In genomic region chr17:69396147-69397033, GRCm38 (mm10) we compare ENCODE assay signal across 9 mouse cellular contexts. TPM values are rescaled to one million over a fixed set of nuclear protein-coding genes. Genes with fewer than 3 reads are reported as not detected.
DNase-seq lines count a peak whose midpoint lies in the region; TF ChIP-seq lines count a peak whose summit lies in the region.
"Had no signal": no experiment of that assay in that cellular context is flagged by ENCODE, and none has a peak within 500 bp of the region (broad histone marks: within the 10 kb centered on the region; RNA-seq: fewer than 3 reads in every experiment).

No protein-coding gene starts in this region.

- peak; percentile 34 to 63 (median 58) for TF ChIP-seq CTCF in MEL (IDR thresholded peaks at IDR 0.05 in 2 of 3, conservative IDR thresholded peaks at IDR 0.05 in 1 of 3; ENCODE audit: control insufficient read depth in 1 of 3, insufficient read depth in 1 of 3, low read depth in 2 of 3, low read length in 3 of 3, poor library complexity in 1 of 3, severe bottlenecking in 1 of 3)

- DNase-seq in adrenal gland, postnatal 10 days, result peak; percentile 43
- DNase-seq in adrenal gland, postnatal 4 days (ENCODE audit: low spot score in 2 of 2), result no peak
- DNase-seq in MEL (ENCODE audit: low read depth, low spot score), result peak; percentile 75
- peak; percentile 14 for DNase-seq in gastrocnemius, postnatal 25 days
- DNase-seq in kidney, adult 9 months, result peak; percentile 36
- DNase-seq in lung, postnatal 4 days, result peak; percentile 53 to 63
- peak; percentile 59 for DNase-seq in thymus, postnatal 4 days
- DNase-seq in left cerebral cortex, postnatal 14 days (ENCODE audit: low spot score in 2 of 2), result no peak

- TF ChIP-seq EP300 in MEL (IDR thresholded peaks at IDR 0.05; ENCODE audit: low read depth in 1 of 2, low read length in 2 of 2), result peak; percentile 19 to 49; a peak in 1 of 4 replicates

- H3K36me3 ChIP-seq in MEL (ENCODE audit: control insufficient read depth in 1 of 2, insufficient read depth in 2 of 2, low read length in 2 of 2), result peaks cover 0 to 8% of the 10 kb centered on the region in 2 experiments; a peak in 1 of 4 replicates

- H3K27ac ChIP-seq in MEL (ENCODE audit: control insufficient read depth, low read depth, low read length), result peak overlapping the region; percentile 71
- H3K27ac ChIP-seq: hindbrain, embryonic 15.5 days had no signal

- peak overlapping the region; percentile 75 for H3K9ac ChIP-seq in MEL (ENCODE audit: control insufficient read depth, low read depth, low read length, poor library complexity, severe bottlenecking)
- H3K9ac ChIP-seq: hindbrain, embryonic 15.5 days had no signal

- no peaks in the 10 kb centered on the region for H3K27me3 ChIP-seq in MEL (ENCODE audit: control insufficient read depth in 1 of 2, insufficient read depth in 2 of 2, low read length in 2 of 2)
- H3K27me3 ChIP-seq: hindbrain, embryonic 15.5 days had no signal

- peaks cover 6% of the 10 kb centered on the region in 2 experiments; a peak in 3 of 4 replicates for H3K4me1 ChIP-seq in MEL (ENCODE audit: control insufficient read depth in 1 of 2, insufficient read depth in 2 of 2, low read length in 2 of 2)
- H3K4me1 ChIP-seq: hindbrain, embryonic 15.5 days had no signal

- H3K4me3 ChIP-seq in MEL (ENCODE audit: control insufficient read depth in 1 of 2, insufficient read depth in 1 of 2, low read depth in 2 of 2, low read length in 2 of 2), result peak overlapping the region; percentile 91 to 93
- H3K4me3 ChIP-seq: hindbrain, embryonic 15.5 days had no signal

- intact Hi-C loops in left cerebral cortex, postnatal 14 days (cut with DNase I), result no loop called here

- no peak for TF ChIP-seq RAD21 in MEL (IDR thresholded peaks at IDR 0.05; ENCODE audit: low read depth, low read length)

- TF ChIP-seq POLR2A in MEL (IDR thresholded peaks at IDR 0.05; ENCODE audit: control insufficient read depth in 1 of 2, insufficient read depth in 1 of 2, low read depth in 1 of 2, low read length in 2 of 2, poor library complexity in 1 of 2), result peak in 1 of 2 experiments; percentile 30; a peak in 1 of 4 replicates

- no peaks in the 10 kb centered on the region; the same call in 1 of the 2 replicates for H3K79me2 ChIP-seq in MEL (ENCODE audit: control insufficient read depth, insufficient read depth, low read length, poor library complexity)

- H3K9me3 ChIP-seq in MEL (replicated peaks; ENCODE audit: insufficient read depth, low read length), result no peaks in the 10 kb centered on the region
- H3K9me3 ChIP-seq: hindbrain, embryonic 15.5 days had no signal

TF ChIP-seq in MEL, 35 proteins besides CTCF, POLR2A, EP300 and RAD21:
- peak; percentile 76 for TF ChIP-seq TCF12 (IDR thresholded peaks at IDR 0.05; ENCODE audit: low read depth, low read length)
- TF ChIP-seq SMC3 (IDR thresholded peaks at IDR 0.05; ENCODE audit: low read depth, low read length), result no peak
- peak; percentile 17; the same call in 1 of the 2 replicates for TF ChIP-seq NELFE (IDR thresholded peaks at IDR 0.05; ENCODE audit: low read depth, low read length)
- no peak for TF ChIP-seq TAL1 (IDR thresholded peaks at IDR 0.05; ENCODE audit: low read length)
- TF ChIP-seq ZC3H11A (IDR thresholded peaks at IDR 0.05; ENCODE audit: low read depth, low read length), result no peak
- no peak for TF ChIP-seq JUND (IDR thresholded peaks at IDR 0.05; ENCODE audit: low read depth, low read length)
- TF ChIP-seq MYC (IDR thresholded peaks at IDR 0.05; ENCODE audit: low read depth, low read length), result 0 out of 2 replicates have a peak, but pooled peaks have one; percentile 12
- peak; percentile 34; the same call in 1 of the 2 replicates for TF ChIP-seq ELF1 (IDR thresholded peaks at IDR 0.05; ENCODE audit: low read depth, low read length)
- TF ChIP-seq ZMIZ1 (IDR thresholded peaks at IDR 0.05; ENCODE audit: low read depth, low read length), result no peak
- 0 out of 2 replicates have a peak, but pooled peaks have one; percentile 30 for TF ChIP-seq MYB (IDR thresholded peaks at IDR 0.05; ENCODE audit: low read depth, low read length)
- TF ChIP-seq POLR2AphosphoS5 (IDR thresholded peaks at IDR 0.05; ENCODE audit: borderline replicate concordance, low read depth, low read length), result no peak
- TF ChIP-seq MXI1 (IDR thresholded peaks at IDR 0.05; ENCODE audit: low read depth, low read length), result peak; percentile 76
- peak; percentile 47; the same call in 1 of the 2 replicates for TF ChIP-seq SIN3A (IDR thresholded peaks at IDR 0.05; ENCODE audit: low read length)
- peak; percentile 50 for TF ChIP-seq GATA1 (IDR thresholded peaks at IDR 0.05; ENCODE audit: low read depth, low read length)
- TF ChIP-seq ZKSCAN1 (IDR thresholded peaks at IDR 0.05; ENCODE audit: low read depth, low read length), result peak; percentile 99
- TF ChIP-seq HCFC1 (IDR thresholded peaks at IDR 0.05; ENCODE audit: low read depth, low read length), result peak; percentile 45; the same call in 1 of the 2 replicates
- TF ChIP-seq UBTF (IDR thresholded peaks at IDR 0.05; ENCODE audit: borderline replicate concordance, insufficient read depth, low read depth, low read length), result no peak
- TF ChIP-seq MEF2A (IDR thresholded peaks at IDR 0.05; ENCODE audit: extremely low read depth, insufficient replicate concordance, low read depth, low read length, poor library complexity, severe bottlenecking), result no peak
- no peak for TF ChIP-seq MAFK (IDR thresholded peaks at IDR 0.05; ENCODE audit: borderline replicate concordance, low read depth, low read length)
- no peak for TF ChIP-seq USF2 (IDR thresholded peaks at IDR 0.05; ENCODE audit: borderline replicate concordance in 1 of 2, insufficient read depth in 1 of 2, low read depth in 1 of 2, low read length in 2 of 2)
- TF ChIP-seq RCOR1 (IDR thresholded peaks at IDR 0.05; ENCODE audit: low read depth, low read length), result no peak
- TF ChIP-seq KAT2A (conservative IDR thresholded peaks at IDR 0.05; ENCODE audit: low read depth, low read length), result no peak
- no peak for TF ChIP-seq POLR2AphosphoS2 (IDR thresholded peaks at IDR 0.05; ENCODE audit: low read length)
- no peak for TF ChIP-seq GABPA (IDR thresholded peaks at IDR 0.05; ENCODE audit: low read depth, low read length)
- TF ChIP-seq MAZ (IDR thresholded peaks at IDR 0.05; ENCODE audit: low read depth, low read length), result peak; percentile 69; the same call in 1 of the 2 replicates
- TF ChIP-seq MAX (IDR thresholded peaks at IDR 0.05; ENCODE audit: low read length), result peak; percentile 57; the same call in 1 of the 2 replicates
- TF ChIP-seq USF1 (IDR thresholded peaks at IDR 0.05; ENCODE audit: low read depth, low read length), result no peak
- TF ChIP-seq ETS1 (IDR thresholded peaks at IDR 0.05; ENCODE audit: low read depth, low read length), result peak; percentile 73
- no peak for TF ChIP-seq E2F4 (IDR thresholded peaks at IDR 0.05; ENCODE audit: borderline replicate concordance, low read depth, low read length)
- 0 out of 2 replicates have a peak, but pooled peaks have one; percentile 33 for TF ChIP-seq ZNF384 (IDR thresholded peaks at IDR 0.05; ENCODE audit: low read depth, low read length)
- TF ChIP-seq CHD2 (IDR thresholded peaks at IDR 0.05; ENCODE audit: low read length), result no peak
- 0 out of 2 replicates have a peak, but pooled peaks have one; percentile 31 for TF ChIP-seq TBP (IDR thresholded peaks at IDR 0.05; ENCODE audit: low read depth, low read length)
- no peak for TF ChIP-seq NRF1 (IDR thresholded peaks at IDR 0.05; ENCODE audit: insufficient read depth, low read depth, low read length, poor library complexity, severe bottlenecking)
- no peak; the same call in 1 of the 2 replicates for TF ChIP-seq BHLHE40 (IDR thresholded peaks at IDR 0.05; ENCODE audit: borderline replicate concordance, low read depth, low read length)
- TF ChIP-seq CHD1 (IDR thresholded peaks at IDR 0.05; ENCODE audit: low read depth, low read length), result 0 out of 2 replicates have a peak, but pooled peaks have one; percentile 66

RNA-seq across cellular contexts. Expression of gene Zbtb14, which starts 13.5 kb away (rescaled TPM):
- 10 to 100 TPM; 14.0 to 19.1 TPM for total RNA-seq in adrenal gland, postnatal 10 days (2021)
- total RNA-seq in adrenal gland, postnatal 4 days (2021), result 10 to 100 TPM; 23.2 to 23.7 TPM
- 8.7 and 9.0 TPM in 2 replicates for total RNA-seq in MEL (2012; rRNA removed)
- 10 to 100 TPM in 1 of 2 experiments, not detected in 1; 11.9 TPM for polyA plus RNA-seq in MEL (2012; ENCODE audit: insufficient read depth in 1 of 2, insufficient read length in 2 of 2, low read depth in 1 of 2, low replicate concordance in 2 of 2, missing spikeins in 1 of 2)
- 1 to 10 TPM; 6.2 to 8.3 TPM for total RNA-seq in gastrocnemius, postnatal 25 days (2021)
- 10 to 100 TPM; 22.6 to 23.7 TPM for total RNA-seq in left cerebral cortex, postnatal 14 days (2021)

RNA-seq across cellular contexts. Expression of gene Akain1, which starts 42.7 kb away (rescaled TPM):
- not detected for total RNA-seq in adrenal gland, postnatal 10 days (2021)
- total RNA-seq in adrenal gland, postnatal 4 days (2021), result under 1 TPM; 0.11 to 0.17 TPM
- total RNA-seq in MEL (2012; rRNA removed), result not detected in 2 replicates
- not detected for polyA plus RNA-seq in MEL (2012; ENCODE audit: insufficient read depth in 1 of 2, insufficient read length in 2 of 2, low read depth in 1 of 2, low replicate concordance in 2 of 2, missing spikeins in 1 of 2)
- total RNA-seq in gastrocnemius, postnatal 25 days (2021), result not detected
- total RNA-seq in left cerebral cortex, postnatal 14 days (2021), result 1 to 10 TPM; 2.9 to 3.0 TPM

Comparison
In these comparisons a context has a peak if more than half of its experiments do, and no peak if none do; other contexts are left out.
1. DNase-seq: peak in adrenal gland, postnatal 10 days (single experiment), MEL (single experiment), gastrocnemius, postnatal 25 days (single experiment), kidney, adult 9 months (single experiment), lung, postnatal 4 days (2 of 2) and thymus, postnatal 4 days (single experiment); none in adrenal gland, postnatal 4 days (0 of 2) and left cerebral cortex, postnatal 14 days (0 of 2).